Comparison of ENCODE assay signal across 17 mouse cellular contexts in genomic region chr19:57592355-57592754, GRCm38 (mm10).
"Had no signal": no experiment of that assay in that cellular context is flagged by ENCODE, and none has a peak within 500 bp of the region (broad histone marks: within the 10 kb centered on the region; RNA-seq: fewer than 3 reads in every experiment).

No protein-coding gene starts in this region.

- H3K4me3 ChIP-seq: limb, embryonic 10.5 days; limb, embryonic 13.5 days; liver, embryonic 13.5 days; lung, embryonic 15.5 days; megakaryocyte, embryonic 14.5 days; midbrain, embryonic 10.5 days; midbrain, embryonic 15.5 days; neural tube, embryonic 12.5 days; neural tube, embryonic 15.5 days had no signal

- H3K36me3 ChIP-seq: limb, embryonic 10.5 days; limb, embryonic 13.5 days; liver, embryonic 13.5 days; lung, embryonic 15.5 days; midbrain, embryonic 10.5 days; midbrain, embryonic 15.5 days; neural tube, embryonic 12.5 days; neural tube, embryonic 15.5 days had no signal

- H3K4me1 ChIP-seq: liver, embryonic 13.5 days; lung, embryonic 15.5 days; megakaryocyte, embryonic 14.5 days; midbrain, embryonic 10.5 days; midbrain, embryonic 15.5 days; neural tube, embryonic 12.5 days; neural tube, embryonic 15.5 days had no signal

- H3K27me3 ChIP-seq: lung, embryonic 15.5 days; midbrain, embryonic 15.5 days; neural tube, embryonic 12.5 days; neural tube, embryonic 15.5 days had no signal

- H3K4me2 ChIP-seq: limb, embryonic 13.5 days; liver, embryonic 13.5 days; lung, embryonic 15.5 days; midbrain, embryonic 15.5 days; neural tube, embryonic 12.5 days; neural tube, embryonic 15.5 days had no signal

- ATAC-seq: midbrain, embryonic 15.5 days had no signal

- H3K9ac ChIP-seq: limb, embryonic 13.5 days; liver, embryonic 13.5 days; lung, embryonic 15.5 days; midbrain, embryonic 15.5 days; neural tube, embryonic 12.5 days; neural tube, embryonic 15.5 days had no signal

- DNase-seq: kidney, adult 18-20 months; kidney, postnatal 10 days; liver; liver, embryonic 13.5 days; right cerebral cortex, adult 18-20 months; right cerebral cortex, postnatal 14 days; right cerebral cortex, postnatal 4 days; thymus, adult 2 months had no signal

- H3K9me3 ChIP-seq: limb, embryonic 10.5 days; limb, embryonic 13.5 days; liver, embryonic 13.5 days; lung, embryonic 15.5 days; midbrain, embryonic 10.5 days; midbrain, embryonic 15.5 days; neural tube, embryonic 12.5 days; neural tube, embryonic 15.5 days had no signal

- H3K27ac ChIP-seq: limb, embryonic 10.5 days; limb, embryonic 13.5 days; liver, embryonic 13.5 days; lung, embryonic 15.5 days; midbrain, embryonic 10.5 days; midbrain, embryonic 15.5 days; neural tube, embryonic 12.5 days; neural tube, embryonic 15.5 days; stomach, postnatal 0 days had no signal
